Mouse (Mus musculus) hindbrain, embryonic 11.5 days (tissue): ENCODE results near the gene Atp11a. TPM values are rescaled to one million over a fixed set of nuclear protein-coding genes. Genes with fewer than 3 reads are reported as not detected.

ENCODE experiments used
- ATAC-seq: fragments of 200-750 bp; cut with Nextera tagmentation; 2 replicates; pipeline ENCODE4 v1.8.0; 2017; ENCODE audit warnings: mild to moderate bottlenecking, moderate TSS enrichment, moderate library complexity; ENCODE audit not compliant: low FRiP score
- DNase-seq: peaks from one replicate; pipeline ENCODE4 v3.0.0-alpha.2; 2015; ENCODE audit warnings: low spot score
- H3K27ac ChIP-seq: fragments of 300-500 bp; sonication (generic); 2 replicates; pipeline ENCODE4 v1.5.1; 2014; ENCODE audit warnings: mild to moderate bottlenecking, low read depth, low read length
- H3K27me3 ChIP-seq: fragments of 300-500 bp; sonication (generic); 2 replicates; pipeline ENCODE4 v1.6.1; 2014; ENCODE audit warnings: mild to moderate bottlenecking, low read length, moderate library complexity, mixed read lengths; ENCODE audit not compliant: control insufficient read depth, insufficient read depth
- H3K36me3 ChIP-seq: fragments of 300-500 bp; sonication (generic); 2 replicates; pipeline ENCODE4 v1.6.1; 2014; ENCODE audit warnings: mild to moderate bottlenecking, low read length, moderate library complexity, mixed read lengths; ENCODE audit not compliant: control insufficient read depth, insufficient read depth
- H3K4me1 ChIP-seq: fragments of 300-500 bp; sonication (generic); replicated peaks from 2 replicates; pipeline ENCODE4 v1.6.1; 2014; ENCODE audit warnings: low read length, mixed read lengths; ENCODE audit not compliant: control insufficient read depth, insufficient read depth
- H3K4me2 ChIP-seq: fragments of 300-500 bp; sonication (generic); replicated peaks from 2 replicates; pipeline ENCODE4 v1.6.1; 2014; ENCODE audit warnings: mild to moderate bottlenecking, low read depth, low read length
- H3K4me3 ChIP-seq: fragments of 300-500 bp; sonication (generic); 2 replicates; pipeline ENCODE4 v1.5.1; 2014; ENCODE audit warnings: low read depth, low read length
- H3K9ac ChIP-seq: fragments of 300-500 bp; sonication (generic); 2 replicates; pipeline ENCODE4 v1.6.1; 2014; ENCODE audit warnings: low read depth, low read length
- H3K9me3 ChIP-seq: fragments of 300-500 bp; sonication (generic); 2 replicates; pipeline ENCODE4 v1.6.1; 2016; ENCODE audit warnings: low read length; ENCODE audit not compliant: control insufficient read depth
- WGBS: fragments of 180-500 bp; shearing (Covaris S2); extraction: QIAGEN DNeasy Blood & Tissue Kit; methylation state at CpG from one replicate; pipeline ENCODE4 v1.1.7; 2014; 5-methylcytosine and 5-hydroxymethylcytosine counted together
- polyA plus RNA-seq: library from polyadenylated mRNA; unstranded; fragments of >200 nt; fragmentation: Nextera tagmentation; extraction: Ambion mirVana; gene quantifications from 2 replicates; pipeline ENCODE4 v1.2.1, GENCODE M21; 2014

Atp11a gene
- polyA plus RNA-seq, 1 experiment from 2014 or later: 12.0 TPM

GRCm38 (mm10) chr8:12809516-12809915 lies 52.7 kb downstream of the Atp11a start:
- no peak overlapping the region for H3K9ac ChIP-seq
- WGBS: 47% methylated on average over 2 of the region's 2 CpGs
- H3K4me3 ChIP-seq: no peak overlapping the region
- no peak overlapping the region for H3K27ac ChIP-seq
- H3K9me3 ChIP-seq: no peaks in the 10 kb centered on the region
- no peak overlapping the region for H3K4me2 ChIP-seq
- no peaks in the 10 kb centered on the region for H3K27me3 ChIP-seq
- peaks cover 3% of the 10 kb centered on the region for H3K4me1 ChIP-seq
- no peaks in the 10 kb centered on the region for H3K36me3 ChIP-seq
- no peak for DNase-seq
- ATAC-seq: no peak

DNA sequence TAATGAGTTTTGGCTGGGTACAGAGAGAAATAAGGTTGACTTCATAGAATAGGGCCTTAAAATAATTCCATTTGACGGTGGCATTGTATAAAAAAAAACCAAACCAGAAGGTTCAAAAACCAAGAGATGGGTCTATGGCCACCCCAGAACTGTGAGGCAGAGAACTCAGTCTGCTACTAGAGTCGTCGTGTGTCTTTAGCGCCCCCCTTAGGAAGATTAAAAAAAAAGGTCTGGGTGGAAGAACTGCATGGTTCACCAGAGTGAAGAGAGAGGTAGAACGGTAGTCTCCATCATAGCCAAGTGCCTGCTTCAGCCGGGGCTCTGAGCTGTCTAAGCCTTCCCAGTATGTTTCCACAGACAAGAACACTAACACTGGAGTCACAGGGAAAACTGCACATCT lies 54.4 kb downstream of the Atp11a start:
- Histone ChIP-seq H3K27ac (no peak overlapping the region), H3K4me2 (no peak overlapping the region), H3K27me3 (no peaks in the 10 kb centered on the region), H3K36me3 (no peaks in the 10 kb centered on the region), H3K4me3 (no peak overlapping the region), H3K4me1 (no peaks in the 10 kb centered on the region), H3K9me3 (no peaks in the 10 kb centered on the region), H3K9ac (no peak overlapping the region)
- DNase-seq (no peak), ATAC-seq (no peak)
- WGBS: 50% methylated on average over 6 of the region's 6 CpGs

- 77% methylated on average over 6 of the region's 6 CpGs for WGBS
- no peak for ATAC-seq
- 0 out of 2 replicates have a peak, but pooled peaks cover 2% of the 10 kb centered on the region for H3K36me3 ChIP-seq
These were observed 59.6 kb downstream of the Atp11a start for GRCm38 (mm10) chr8:12816412-12816811.

DNA sequence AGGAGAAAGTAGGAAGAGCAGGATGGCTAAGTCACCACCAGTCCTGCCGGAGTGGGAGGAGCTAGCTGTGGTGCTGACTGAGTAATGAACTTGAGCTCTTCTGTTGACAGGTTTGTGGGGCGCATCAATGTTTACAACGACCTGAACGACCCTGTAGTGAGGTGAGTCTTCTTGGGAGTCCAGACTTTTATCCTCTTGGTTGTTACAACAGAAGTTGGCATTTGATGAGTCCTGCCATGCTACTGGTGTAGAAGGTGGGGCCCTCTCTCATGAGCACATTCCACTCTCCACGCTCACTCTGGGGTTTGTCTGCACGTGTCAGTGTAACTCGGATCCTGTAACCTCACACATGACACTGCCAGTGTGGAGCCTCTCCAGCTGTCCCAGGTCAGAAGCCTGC lies 66.1 kb downstream of the Atp11a start:
- H3K27me3 ChIP-seq: no peaks in the 10 kb centered on the region
- no peaks in the 10 kb centered on the region for H3K9me3 ChIP-seq
- no peak overlapping the region for H3K4me2 ChIP-seq
- H3K4me3 ChIP-seq: no peak overlapping the region
- WGBS: 82% methylated on average over 7 of the region's 7 CpGs
- 0 out of 2 replicates have a peak, but pooled peaks have one; percentile 33 for ATAC-seq
- no peak overlapping the region for H3K27ac ChIP-seq
- H3K36me3 ChIP-seq: 0 out of 2 replicates have a peak, but pooled peaks cover 2% of the 10 kb centered on the region
- DNase-seq: no peak
- 0 out of 2 replicates have a peak, but pooled peaks cover 2% of the 10 kb centered on the region for H3K4me1 ChIP-seq
- no peak overlapping the region for H3K9ac ChIP-seq

More at GRCm38 (mm10) chr8:12816412-12816811, 59.6 kb downstream of the Atp11a start:
- Histone ChIP-seq H3K4me3 (no peak overlapping the region), H3K9ac (no peak overlapping the region), H3K4me2 (no peak overlapping the region), H3K4me1 (no peaks in the 10 kb centered on the region), H3K9me3 (no peaks in the 10 kb centered on the region), H3K27me3 (no peaks in the 10 kb centered on the region), H3K27ac (no peak overlapping the region)
- no peak for DNase-seq

GRCm38 (mm10) chr8:12824562-12824961 lies 67.7 kb downstream of the Atp11a start:
- H3K4me3 ChIP-seq: no peak overlapping the region
- 58% methylated on average over 10 of the region's 10 CpGs for WGBS
- DNase-seq (no peak), ATAC-seq (no peak)
- H3K4me2 ChIP-seq: no peak overlapping the region
- H3K27ac ChIP-seq: no peak overlapping the region
- no peaks in the 10 kb centered on the region for H3K9me3 ChIP-seq
- no peaks in the 10 kb centered on the region for H3K27me3 ChIP-seq
- H3K9ac ChIP-seq: no peak overlapping the region
- 0 out of 2 replicates have a peak, but pooled peaks cover 2% of the 10 kb centered on the region for H3K4me1 ChIP-seq
- 0 out of 2 replicates have a peak, but pooled peaks cover 2% of the 10 kb centered on the region for H3K36me3 ChIP-seq

GRCm38 (mm10) chr8:12825236-12825635 lies 68.4 kb downstream of the Atp11a start:
- no peak overlapping the region for H3K27ac ChIP-seq
- no peak overlapping the region for H3K4me2 ChIP-seq
- DNase-seq (no peak), ATAC-seq (no peak)
- no peak overlapping the region for H3K4me3 ChIP-seq
- H3K36me3 ChIP-seq: 0 out of 2 replicates have a peak, but pooled peaks cover 2% of the 10 kb centered on the region
- H3K9me3 ChIP-seq: no peaks in the 10 kb centered on the region
- no peak overlapping the region for H3K9ac ChIP-seq
- WGBS: 60% methylated on average over 6 of the region's 6 CpGs
- H3K4me1 ChIP-seq: 0 out of 2 replicates have a peak, but pooled peaks cover 2% of the 10 kb centered on the region
- H3K27me3 ChIP-seq: no peaks in the 10 kb centered on the region

- H3K27ac ChIP-seq: no peak overlapping the region
- WGBS: 77% methylated on average over 8 of the region's 8 CpGs
- no peak for DNase-seq
- no peak overlapping the region for H3K4me2 ChIP-seq
- 0 out of 2 replicates have a peak, but pooled peaks cover 2% of the 10 kb centered on the region for H3K4me1 ChIP-seq
- H3K4me3 ChIP-seq: no peak overlapping the region
- no peaks in the 10 kb centered on the region for H3K9me3 ChIP-seq
- H3K27me3 ChIP-seq: no peaks in the 10 kb centered on the region
- no peak overlapping the region for H3K9ac ChIP-seq
- no peak for ATAC-seq
- H3K36me3 ChIP-seq: 0 out of 2 replicates have a peak, but pooled peaks cover 2% of the 10 kb centered on the region
These were observed 68.9 kb downstream of the Atp11a start for GRCm38 (mm10) chr8:12825686-12826237.

DNA sequence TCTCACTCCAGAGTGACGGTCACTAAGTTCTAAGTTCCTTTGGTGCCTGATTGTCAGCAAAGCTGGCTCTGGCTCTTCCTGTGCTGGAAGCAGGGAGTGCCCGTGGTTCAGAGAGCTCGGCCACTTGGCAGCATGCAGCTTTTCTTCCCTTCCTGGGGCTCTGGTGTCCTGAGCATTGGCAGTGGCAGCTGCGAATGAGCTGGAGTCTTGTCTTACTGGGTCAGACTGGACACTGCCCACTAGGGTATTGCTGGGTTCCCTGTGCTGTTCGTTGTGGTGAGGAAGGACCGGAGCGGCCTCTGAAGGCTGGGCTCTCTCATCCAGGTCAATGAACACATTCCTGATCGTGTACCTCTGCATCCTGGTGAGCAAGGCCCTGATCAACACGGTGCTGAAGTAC lies 70.3 kb downstream of the Atp11a start:
- no peak overlapping the region for H3K27ac ChIP-seq
- H3K4me3 ChIP-seq: no peak overlapping the region
- H3K9me3 ChIP-seq: no peaks in the 10 kb centered on the region
- no peak overlapping the region for H3K4me2 ChIP-seq
- no peaks in the 10 kb centered on the region for H3K36me3 ChIP-seq
- WGBS: 93% methylated on average over 9 of the region's 9 CpGs
- ATAC-seq: no peak
- no peak overlapping the region for H3K9ac ChIP-seq
- H3K4me1 ChIP-seq: peaks cover 5% of the 10 kb centered on the region
- no peaks in the 10 kb centered on the region for H3K27me3 ChIP-seq
- no peak for DNase-seq

- Histone ChIP-seq H3K4me3 (no peak overlapping the region), H3K9me3 (no peaks in the 10 kb centered on the region), H3K4me1 (peaks cover 7% of the 10 kb centered on the region), H3K36me3 (no peaks in the 10 kb centered on the region), H3K27me3 (no peaks in the 10 kb centered on the region), H3K27ac (no peak overlapping the region), H3K4me2 (no peak overlapping the region), H3K9ac (no peak overlapping the region)
- DNase-seq: no peak
- 89% methylated on average over 6 of the region's 6 CpGs for WGBS
- ATAC-seq: no peak
These were observed 71.5 kb downstream of the Atp11a start for GRCm38 (mm10) chr8:12828298-12828697.
